Mouse (Mus musculus) embryonic stem cell, embryonic (primary cell): ENCODE measurements at regions not wholly inside any gene's neighbourhood (a gene's known extent, or its start where the extent isn't known, plus 50 kb on each side); places are given as distances from the start of the nearest gene placed in this dataset.

Experiments
- CTCF ChIA-PET, 4 experiments: fragments of 300-600 bp in 2 of 4; fragments of 350-600 bp in 2 of 4; sonication (Branson Sonifier 250); formaldehyde crosslinking; loops; one replicate each; lab custom pipeline; 2022; ENCODE audit warnings: inconsistent platforms in 2 of 4; lab: Charles Lee
- POLR2A ChIA-PET, 4 experiments: fragments of 300-600 bp in 2 of 4; fragments of 350-600 bp in 2 of 4; sonication (Branson Sonifier 250); formaldehyde crosslinking; loops; one replicate each; lab custom pipeline; 2022; ENCODE audit warnings: antibody characterized with exemption in 4 of 4, inconsistent platforms in 1 of 4; lab: Charles Lee

GRCm38 (mm10) chr3:157842872-157843271 lies 82.0 kb downstream of the Cth start:
- POLR2A ChIA-PET = no interaction called here
- CTCF ChIA-PET = no interaction called here

- POLR2A ChIA-PET = no interaction called here
- CTCF ChIA-PET = interaction anchor here in 1 of 4 experiments (0.7 kb wide), 1 partner anchor 230 kb away, joined by 3 read pairs; no protein-coding TSS in a partner anchor
Measured at GRCm38 (mm10) chr3:157841164-157841719, 83.6 kb downstream of the Cth start.

GRCm38 (mm10) chr3:157804307-157804706 lies 120.6 kb downstream of the Cth start:
- POLR2A ChIA-PET = no interaction called here
- CTCF ChIA-PET = no interaction called here

- ChIA-PET POLR2A (no interaction called here), CTCF (no interaction called here)
Measured at GRCm38 (mm10) chr3:157803356-157803755, 121.5 kb downstream of the Cth start.

- ChIA-PET CTCF (no interaction called here), POLR2A (no interaction called here)
Measured at GRCm38 (mm10) chr3:157787559-157788256, 137.2 kb downstream of the Cth start.

GRCm38 (mm10) chr3:157781071-157781470 lies 143.8 kb downstream of the Cth start:
- POLR2A ChIA-PET = interaction anchor here in 1 of 4 experiments (0.5 kb wide), 1 partner anchor 1744 kb away, joined by 4 read pairs; no protein-coding TSS in a partner anchor
- CTCF ChIA-PET = no interaction called here

- CTCF ChIA-PET = no interaction called here
- POLR2A ChIA-PET = no interaction called here
Measured at GRCm38 (mm10) chr3:157777779-157778178, 147.1 kb downstream of the Cth start.

- ChIA-PET POLR2A (no interaction called here), CTCF (no interaction called here)
Measured at GRCm38 (mm10) chr3:157763487-157764199, 161.2 kb downstream of the Cth start.

- ChIA-PET CTCF (no interaction called here), POLR2A (no interaction called here)
Measured at GRCm38 (mm10) chr3:157759856-157760255, 165.0 kb downstream of the Cth start.

- CTCF ChIA-PET = no interaction called here
- POLR2A ChIA-PET = no interaction called here
Measured at GRCm38 (mm10) chr3:157754826-157755225, 170.1 kb downstream of the Cth start.

GRCm38 (mm10) chr3:157750266-157750665 lies 174.6 kb downstream of the Cth start:
- POLR2A ChIA-PET = interaction anchor here in 1 of 4 experiments (0.6 kb wide), 1 partner anchor 171 kb away, joined by 3 read pairs; no protein-coding TSS in a partner anchor
- CTCF ChIA-PET = no interaction called here

GRCm38 (mm10) chr3:157748395-157749037 lies 176.4 kb downstream of the Cth start:
- ChIA-PET CTCF (no interaction called here), POLR2A (no interaction called here)

- ChIA-PET CTCF (no interaction called here), POLR2A (no interaction called here)
Measured at GRCm38 (mm10) chr3:157743000-157743399, 176.3 kb downstream of the Ptger3 start.

- CTCF ChIA-PET = interaction anchor here in 1 of 4 experiments (0.6 kb wide), 1 partner anchor 623 kb away, joined by 6 read pairs; no protein-coding TSS in a partner anchor
- POLR2A ChIA-PET = no interaction called here
Measured at GRCm38 (mm10) chr3:157739628-157740294, 173.1 kb downstream of the Ptger3 start.

- ChIA-PET POLR2A (no interaction called here), CTCF (no interaction called here)
Measured at GRCm38 (mm10) chr3:157732136-157732940, 165.6 kb downstream of the Ptger3 start.

GRCm38 (mm10) chr3:157729711-157730367 lies 163.1 kb downstream of the Ptger3 start:
- CTCF ChIA-PET = no interaction called here
- POLR2A ChIA-PET = no interaction called here

GRCm38 (mm10) chr3:157724542-157724941 lies 157.8 kb downstream of the Ptger3 start:
- CTCF ChIA-PET = no interaction called here
- POLR2A ChIA-PET = no interaction called here

- ChIA-PET POLR2A (no interaction called here), CTCF (no interaction called here)
Measured at GRCm38 (mm10) chr3:157723184-157723583, 156.5 kb downstream of the Ptger3 start.
